Mouse (Mus musculus) liver, adult (tissue): ENCODE data around the gene Nr0b1.

ENCODE experiments used
- GATA4 ChIP-seq: IDR thresholded peaks from 2 replicates; pipeline ENCODE4 v1.6.1; 2014; ENCODE audit warnings: mild to moderate bottlenecking, low read length; ENCODE audit not compliant: insufficient replicate concordance

Gene Nr0b1

DNA sequence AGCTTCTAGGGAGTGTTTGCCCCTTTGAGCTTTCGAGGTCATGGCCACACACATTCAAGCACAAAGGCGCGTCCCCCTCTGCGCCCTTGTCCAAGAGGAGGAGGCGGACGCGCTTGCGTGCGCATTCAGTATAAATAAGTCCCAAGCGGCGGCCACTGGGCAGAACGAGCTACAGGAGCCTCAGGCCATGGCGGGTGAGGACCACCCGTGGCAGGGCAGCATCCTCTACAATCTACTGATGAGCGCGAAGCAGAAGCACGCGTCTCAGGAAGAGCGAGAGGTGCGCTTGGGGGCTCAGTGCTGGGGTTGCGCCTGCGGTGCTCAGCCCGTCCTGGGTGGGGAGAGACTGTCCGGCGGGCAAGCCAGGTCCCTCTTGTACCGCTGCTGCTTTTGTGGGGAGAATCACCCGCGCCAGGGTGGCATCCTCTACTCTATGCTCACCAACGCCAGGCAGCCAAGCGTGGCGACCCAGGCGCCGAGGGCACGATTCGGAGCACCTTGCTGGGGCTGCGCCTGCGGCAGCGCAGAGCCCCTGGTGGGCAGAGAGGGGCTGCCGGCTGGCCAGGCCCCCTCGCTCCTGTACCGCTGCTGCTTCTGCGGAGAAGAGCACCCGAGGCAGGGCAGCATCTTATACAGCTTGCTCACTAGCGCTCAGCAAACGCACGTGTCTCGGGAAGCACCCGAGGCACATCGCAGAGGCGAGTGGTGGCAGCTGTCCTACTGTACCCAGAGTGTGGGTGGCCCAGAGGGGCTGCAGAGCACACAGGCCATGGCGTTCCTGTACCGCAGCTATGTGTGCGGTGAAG lies at the start of gene Nr0b1:
Nr0b1 (plus strand) TSS at position 151 of the 806 bp plus-strand sequence.
- TF ChIP-seq GATA4: no peak

DNA sequence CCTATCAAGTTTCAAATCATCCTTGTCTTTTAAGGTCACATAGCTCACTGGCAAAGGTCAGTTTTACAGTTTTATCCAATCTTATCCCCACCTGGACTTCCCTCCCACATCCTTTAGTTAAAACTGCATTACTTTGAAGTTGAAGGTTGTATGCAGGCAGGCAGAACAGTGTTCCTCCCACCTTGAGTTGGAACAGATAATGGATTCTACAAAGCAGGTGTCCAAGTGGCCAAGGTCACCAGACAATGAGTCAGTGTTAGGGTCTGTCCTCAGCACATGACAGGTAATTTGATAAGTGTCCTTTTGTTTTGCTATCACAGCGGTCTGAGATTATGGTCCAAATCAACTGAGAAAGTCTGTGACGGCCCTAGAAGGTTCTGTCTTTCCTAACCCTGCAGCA lies 4.3 kb upstream of the Nr0b1 start:
- no peak for TF ChIP-seq GATA4

DNA sequence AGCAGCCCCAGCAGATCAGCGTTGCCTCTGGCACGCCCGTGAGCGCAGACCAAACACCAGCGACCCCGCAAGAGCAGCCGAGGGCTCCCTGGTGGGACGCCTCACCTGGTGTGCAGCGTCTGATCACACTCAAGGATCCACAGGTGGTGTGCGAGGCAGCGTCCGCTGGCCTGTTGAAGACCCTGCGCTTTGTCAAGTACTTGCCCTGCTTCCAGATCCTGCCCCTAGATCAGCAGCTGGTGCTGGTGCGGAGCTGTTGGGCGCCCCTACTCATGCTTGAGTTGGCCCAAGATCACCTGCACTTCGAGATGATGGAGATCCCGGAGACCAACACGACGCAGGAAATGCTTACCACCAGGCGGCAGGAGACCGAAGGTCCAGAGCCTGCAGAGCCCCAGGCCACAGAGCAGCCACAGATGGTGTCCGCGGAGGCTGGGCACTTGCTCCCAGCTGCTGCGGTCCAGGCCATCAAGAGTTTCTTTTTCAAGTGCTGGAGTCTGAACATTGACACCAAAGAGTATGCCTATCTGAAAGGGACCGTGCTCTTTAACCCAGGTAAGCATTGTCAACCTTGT lies 943 bp downstream of the Nr0b1 start:
- TF ChIP-seq GATA4: no peak

DNA sequence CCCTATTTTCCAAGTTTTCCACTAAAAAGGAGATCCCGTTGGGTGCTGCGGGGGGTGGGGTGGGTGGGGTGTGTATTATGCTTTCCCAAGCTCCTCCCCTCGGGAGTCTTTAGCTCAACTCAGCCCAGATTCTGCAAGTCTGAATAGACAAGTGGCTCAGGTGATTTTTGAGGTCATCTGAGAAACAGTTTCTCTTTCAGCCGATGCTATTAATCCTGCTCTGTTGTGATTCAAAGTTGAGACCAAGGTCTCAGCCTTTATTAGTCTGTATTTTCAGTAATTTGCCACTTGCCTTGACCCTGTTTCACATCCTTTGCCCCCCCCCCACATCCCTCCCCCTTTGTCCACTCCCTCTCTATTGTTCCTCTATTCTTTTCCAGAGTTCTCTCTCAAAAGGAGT lies 1.8 kb downstream of the Nr0b1 start:
- TF ChIP-seq GATA4: no peak

DNA sequence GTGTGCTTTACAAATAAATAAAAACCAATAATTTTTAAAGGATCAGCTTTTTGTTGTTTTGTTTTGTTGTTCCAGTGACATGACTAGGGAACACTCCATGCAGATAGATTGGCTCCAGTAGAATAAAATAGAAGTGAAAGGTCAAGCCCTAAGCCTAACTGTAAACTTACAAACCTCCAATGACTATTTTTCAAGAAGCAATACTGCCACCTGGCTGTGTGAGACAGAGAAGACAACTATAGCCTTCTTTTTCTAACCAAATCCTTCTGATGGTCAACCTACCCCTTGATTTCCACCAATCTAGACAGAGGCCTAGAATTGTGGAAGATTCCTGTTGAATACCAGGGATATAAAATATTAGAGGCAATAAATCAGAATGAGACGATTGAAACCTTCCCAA lies 45.7 kb downstream of the Nr0b1 start:
- no peak for TF ChIP-seq GATA4
